Mouse (Mus musculus): ENCODE data around the gene Agbl5. TPM values are rescaled to one million over a fixed set of nuclear protein-coding genes. Genes with fewer than 3 reads are reported as not detected.

Agbl5 gene
- polyA plus RNA-seq, 1 experiment, result 17.0 TPM

DNA sequence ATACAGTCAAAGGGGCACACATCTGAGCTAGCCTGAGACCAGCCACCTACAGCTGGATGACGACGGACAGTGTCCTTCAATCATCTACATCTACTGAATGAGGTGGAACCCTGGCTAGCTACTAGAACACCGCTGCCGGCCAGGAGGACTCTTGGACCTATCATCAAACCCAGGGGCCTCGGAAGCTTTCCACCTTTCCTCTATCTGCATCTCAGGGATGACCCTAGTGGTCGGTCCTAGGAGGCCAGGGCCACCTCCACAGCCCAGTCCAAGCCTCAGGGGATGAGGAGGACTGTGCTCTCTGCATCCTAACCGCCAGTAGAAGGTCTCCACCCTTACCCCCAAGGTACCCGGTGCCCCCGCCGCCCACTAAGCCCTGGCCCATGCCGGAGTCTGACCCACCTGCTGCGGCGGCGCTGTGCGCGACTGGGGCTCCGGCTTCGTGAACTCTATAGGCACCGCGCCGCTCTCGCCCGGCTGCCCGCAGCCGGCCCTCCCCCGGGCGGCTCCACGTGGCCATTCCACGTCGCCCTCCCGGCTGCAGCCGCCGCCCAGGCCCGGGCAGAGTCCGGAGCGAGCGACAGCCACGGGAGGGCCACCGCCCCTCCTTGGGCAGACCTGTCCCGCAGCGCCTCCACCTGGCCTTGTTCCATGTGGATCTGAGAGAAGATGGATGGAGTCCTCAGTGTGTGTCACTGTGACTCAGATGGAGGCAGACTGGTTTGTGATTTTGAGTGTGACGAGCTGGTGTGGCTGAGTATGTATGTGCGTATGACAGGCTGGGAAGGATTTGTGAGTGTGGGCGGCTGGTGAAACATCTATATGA lies 56.7 kb downstream of the Agbl5 start, which contains the start of gene Cgref1:
Gene Cgref1 (minus strand): TSS at position 636 of the 826 bp plus-strand sequence.
- TF ChIP-seq CTCF (IDR thresholded peaks at IDR 0.05; ENCODE audit: borderline replicate concordance, insufficient read depth, low read length) (peak; percentile 60; the same call in 1 of the 2 replicates), POLR2A (IDR thresholded peaks at IDR 0.05; ENCODE audit: low read depth, low read length) (peak; percentile 57)
- H3K27ac ChIP-seq (ENCODE audit: insufficient read depth, low read length), result no peak within 1 kb of the TSS
- H3K4me3 ChIP-seq (ENCODE audit: insufficient read depth, low read length), result peak within 1 kb of the TSS; percentile 20
- peaks cover 3% of the 10 kb centered on the region; the same call in 1 of the 2 replicates for H3K4me1 ChIP-seq (ENCODE audit: control insufficient read depth, insufficient read depth, low read length)

DNA sequence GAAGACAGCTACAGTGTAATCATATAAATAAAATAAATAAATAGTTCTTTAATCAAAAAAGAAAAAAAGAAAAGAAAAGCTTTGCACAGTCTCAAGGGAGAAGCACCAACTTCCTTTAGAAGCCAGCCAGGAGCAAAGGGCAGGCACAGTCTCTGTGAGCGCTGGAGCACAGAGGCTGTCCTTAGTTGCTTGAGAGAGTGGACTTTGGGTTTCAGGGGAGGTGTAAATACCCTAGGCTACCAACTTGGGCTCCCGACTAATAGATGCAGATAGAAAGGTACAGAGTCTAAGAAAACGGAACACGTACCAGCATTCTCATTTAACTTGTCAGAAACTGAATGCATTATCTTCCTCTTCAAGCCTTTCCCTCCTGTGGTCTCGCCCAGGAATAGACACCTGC lies 60.1 kb downstream of the Agbl5 start:
- TF ChIP-seq POLR2A (IDR thresholded peaks at IDR 0.05; ENCODE audit: low read depth, low read length) (no peak), CTCF (IDR thresholded peaks at IDR 0.05; ENCODE audit: borderline replicate concordance, insufficient read depth, low read length) (no peak)
- Histone ChIP-seq H3K4me3 (ENCODE audit: insufficient read depth, low read length) (no peak overlapping the region), H3K4me1 (ENCODE audit: control insufficient read depth, insufficient read depth, low read length) (peaks cover 3% of the 10 kb centered on the region; the same call in 1 of the 2 replicates), H3K27ac (ENCODE audit: insufficient read depth, low read length) (no peak overlapping the region)

- Histone ChIP-seq H3K27ac (ENCODE audit: insufficient read depth, low read length) (peak overlapping the region; percentile 60), H3K4me1 (ENCODE audit: control insufficient read depth, insufficient read depth, low read length) (peaks cover 3% of the 10 kb centered on the region; the same call in 1 of the 2 replicates), H3K4me3 (ENCODE audit: insufficient read depth, low read length) (peak overlapping the region; percentile 77)
- peak; percentile 77 for TF ChIP-seq POLR2A (IDR thresholded peaks at IDR 0.05; ENCODE audit: low read depth, low read length)
- no peak for TF ChIP-seq CTCF (IDR thresholded peaks at IDR 0.05; ENCODE audit: borderline replicate concordance, insufficient read depth, low read length)
Observed at GRCm38 (mm10) chr5:30949654-30950326, 61.3 kb downstream of the Agbl5 start.

DNA sequence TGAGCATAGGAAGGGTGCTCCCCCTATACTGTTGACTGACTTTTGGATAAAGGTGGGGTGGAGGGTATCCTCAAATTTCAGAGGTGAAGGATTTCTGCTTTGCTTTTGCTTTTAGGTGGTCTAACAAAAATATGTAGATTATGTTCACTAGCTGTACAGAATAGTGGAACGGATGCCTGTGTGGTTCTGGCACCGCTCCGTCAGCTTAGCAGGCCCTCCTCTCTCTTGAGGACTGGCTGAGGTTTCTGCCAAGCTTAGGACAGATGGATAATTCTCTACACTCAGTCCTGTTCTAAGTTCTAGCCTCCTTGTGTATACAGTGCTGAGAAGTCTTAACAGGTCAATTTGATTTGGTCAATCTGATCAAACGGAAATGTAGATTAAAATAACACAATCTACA lies 62.0 kb downstream of the Agbl5 start:
- H3K27ac ChIP-seq (ENCODE audit: insufficient read depth, low read length), result peak overlapping the region; percentile 29
- H3K4me1 ChIP-seq (ENCODE audit: control insufficient read depth, insufficient read depth, low read length), result peaks cover 3% of the 10 kb centered on the region; the same call in 1 of the 2 replicates
- H3K4me3 ChIP-seq (ENCODE audit: insufficient read depth, low read length), result peak overlapping the region; percentile 77
- TF ChIP-seq POLR2A (IDR thresholded peaks at IDR 0.05; ENCODE audit: low read depth, low read length) (no peak), CTCF (IDR thresholded peaks at IDR 0.05; ENCODE audit: borderline replicate concordance, insufficient read depth, low read length) (no peak)

GRCm38 (mm10) chr5:30950922-30951321 lies 62.4 kb downstream of the Agbl5 start:
- H3K4me1 ChIP-seq (ENCODE audit: control insufficient read depth, insufficient read depth, low read length), result peaks cover 2% of the 10 kb centered on the region; the same call in 1 of the 2 replicates
- no peak for TF ChIP-seq POLR2A (IDR thresholded peaks at IDR 0.05; ENCODE audit: low read depth, low read length)
- no peak for TF ChIP-seq CTCF (IDR thresholded peaks at IDR 0.05; ENCODE audit: borderline replicate concordance, insufficient read depth, low read length)
- H3K4me3 ChIP-seq (ENCODE audit: insufficient read depth, low read length), result no peak overlapping the region
- H3K27ac ChIP-seq (ENCODE audit: insufficient read depth, low read length), result no peak overlapping the region

GRCm38 (mm10) chr5:30951706-30952105 lies 63.2 kb downstream of the Agbl5 start:
- Histone ChIP-seq H3K4me3 (ENCODE audit: insufficient read depth, low read length) (no peak overlapping the region), H3K27ac (ENCODE audit: insufficient read depth, low read length) (no peak overlapping the region), H3K4me1 (ENCODE audit: control insufficient read depth, insufficient read depth, low read length) (no peaks in the 10 kb centered on the region)
- TF ChIP-seq POLR2A (IDR thresholded peaks at IDR 0.05; ENCODE audit: low read depth, low read length), result no peak
- no peak for TF ChIP-seq CTCF (IDR thresholded peaks at IDR 0.05; ENCODE audit: borderline replicate concordance, insufficient read depth, low read length)

GRCm38 (mm10) chr5:30952551-30952950 lies 64.1 kb downstream of the Agbl5 start:
- Histone ChIP-seq H3K27ac (ENCODE audit: insufficient read depth, low read length) (no peak overlapping the region), H3K4me3 (ENCODE audit: insufficient read depth, low read length) (no peak overlapping the region), H3K4me1 (ENCODE audit: control insufficient read depth, insufficient read depth, low read length) (no peaks in the 10 kb centered on the region)
- TF ChIP-seq CTCF (IDR thresholded peaks at IDR 0.05; ENCODE audit: borderline replicate concordance, insufficient read depth, low read length) (no peak), POLR2A (IDR thresholded peaks at IDR 0.05; ENCODE audit: low read depth, low read length) (no peak)

- H3K4me3 ChIP-seq (ENCODE audit: insufficient read depth, low read length), result no peak overlapping the region
- H3K4me1 ChIP-seq (ENCODE audit: control insufficient read depth, insufficient read depth, low read length), result peaks cover 5% of the 10 kb centered on the region; the same call in 1 of the 2 replicates
- no peak overlapping the region for H3K27ac ChIP-seq (ENCODE audit: insufficient read depth, low read length)
- TF ChIP-seq CTCF (IDR thresholded peaks at IDR 0.05; ENCODE audit: borderline replicate concordance, insufficient read depth, low read length) (no peak), POLR2A (IDR thresholded peaks at IDR 0.05; ENCODE audit: low read depth, low read length) (no peak)
Observed at GRCm38 (mm10) chr5:30954065-30954464, 65.6 kb downstream of the Agbl5 start.

DNA sequence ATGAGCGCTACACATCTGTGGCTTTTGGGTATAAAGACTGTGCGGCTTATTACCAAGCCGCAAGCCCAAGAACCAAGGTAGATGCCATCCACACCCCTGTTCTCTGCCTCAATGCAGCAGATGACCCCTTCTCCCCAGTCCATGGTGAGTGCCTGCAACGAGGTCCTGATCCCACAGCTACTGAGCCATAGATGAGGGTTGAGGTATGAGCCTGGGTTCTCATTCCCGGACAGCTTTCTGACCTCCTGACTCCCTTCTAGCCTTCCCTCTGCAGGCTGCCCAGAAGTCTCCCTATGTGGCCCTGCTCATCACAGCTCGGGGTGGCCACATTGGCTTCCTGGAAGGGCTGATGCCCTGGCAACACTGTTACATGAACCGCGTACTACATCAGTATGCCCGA lies 66.1 kb downstream of the Agbl5 start:
- no peak overlapping the region for H3K27ac ChIP-seq (ENCODE audit: insufficient read depth, low read length)
- H3K4me3 ChIP-seq (ENCODE audit: insufficient read depth, low read length), result no peak overlapping the region
- TF ChIP-seq CTCF (IDR thresholded peaks at IDR 0.05; ENCODE audit: borderline replicate concordance, insufficient read depth, low read length) (no peak), POLR2A (IDR thresholded peaks at IDR 0.05; ENCODE audit: low read depth, low read length) (no peak)
- H3K4me1 ChIP-seq (ENCODE audit: control insufficient read depth, insufficient read depth, low read length), result peaks cover 5% of the 10 kb centered on the region; the same call in 1 of the 2 replicates

Data from embryonic fibroblast, embryonic 13.5 days (primary cell).